Mouse (Mus musculus) brain, embryonic 18.5 days (tissue): ENCODE data around the gene Hist1h4j.
A peak's percentile ranks its signal among the peaks of the same experiment; 100 is the strongest.
"Not testable (repeated sequence)": the region's sequence is repeated elsewhere in the genome, so short reads cannot be mapped to it uniquely, and the experiment has no call there.

Source experiments
- DNase-seq: peaks from one replicate; pipeline ENCODE4 v3.0.0-alpha.2; 2012; ENCODE audit warnings: low read depth, low spot score

The Hist1h4j gene

GRCm38 (mm10) chr13:21722993-21723836 is 11.6 kb upstream of the Hist1h4j start:
- no peak for DNase-seq

GRCm38 (mm10) chr13:21727948-21728572 is 6.8 kb upstream of the Hist1h4j start:
- no peak for DNase-seq

GRCm38 (mm10) chr13:21729544-21729943 is 5.3 kb upstream of the Hist1h4j start:
- no peak for DNase-seq

- DNase-seq = no peak
Measured at GRCm38 (mm10) chr13:21733466-21733865, 1.4 kb upstream of the Hist1h4j start.

DNA sequence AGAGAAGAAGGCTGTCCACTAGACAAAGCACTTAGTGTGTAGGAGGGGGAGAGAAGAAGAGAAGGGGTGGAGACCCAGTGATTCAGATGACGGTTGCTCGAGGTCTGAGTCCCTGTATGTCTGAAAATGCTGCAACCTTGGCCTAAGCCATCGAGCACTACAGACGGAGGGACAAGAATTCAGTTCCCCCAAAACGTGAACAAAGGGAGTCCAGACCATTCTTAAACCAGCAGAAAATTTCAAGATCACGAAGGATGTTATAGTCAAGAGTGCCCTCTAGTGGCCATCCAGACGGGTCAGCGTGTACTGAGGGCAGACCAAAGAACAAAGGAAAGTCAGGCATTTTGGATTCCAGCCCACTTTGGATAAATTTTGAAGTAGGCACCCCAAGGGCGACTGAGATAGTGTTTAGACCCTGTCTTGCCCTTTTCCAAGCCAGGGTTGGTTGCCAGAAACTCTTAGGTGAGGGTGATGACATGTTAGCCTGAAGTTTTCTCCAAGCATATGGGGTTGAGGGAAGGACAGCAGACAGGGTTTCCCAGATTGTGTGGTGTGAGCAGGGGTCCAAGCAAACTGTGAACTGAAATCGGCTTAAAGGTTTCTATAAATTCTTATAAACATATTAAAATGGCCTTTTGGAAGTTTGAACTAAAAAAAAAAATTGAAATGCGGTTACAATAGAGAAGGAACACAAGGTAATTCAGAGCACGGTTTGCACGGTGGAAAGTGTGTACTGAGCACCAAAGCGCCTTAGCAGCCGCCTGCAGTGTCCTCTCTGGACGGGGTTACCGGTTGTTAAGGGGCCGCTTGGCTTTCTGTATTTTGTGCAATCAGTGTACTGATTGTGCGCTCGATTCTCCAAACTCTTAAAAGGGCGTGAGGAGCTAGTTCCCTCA is 606 bp upstream of the Hist1h4j start:
- DNase-seq = no peak

DNA sequence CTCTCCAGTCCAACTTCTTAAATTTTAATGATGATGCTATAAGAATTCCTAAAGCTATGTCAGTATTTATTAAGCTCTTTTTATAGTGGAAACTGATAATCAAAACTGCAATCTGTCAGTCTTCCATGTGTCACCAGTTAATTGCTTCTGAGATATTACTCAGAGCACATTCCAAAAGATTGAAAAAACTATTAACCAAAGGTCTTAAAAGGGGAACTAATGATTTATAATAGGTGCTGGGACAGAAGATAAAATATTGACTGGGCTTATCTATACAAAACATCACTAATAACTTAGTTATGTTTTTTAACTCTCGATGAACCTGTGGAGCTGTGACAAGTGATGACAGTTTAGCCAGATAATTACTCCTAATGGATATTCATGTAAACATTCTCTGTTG is 10.1 kb downstream of the Hist1h4j start:
- no peak for DNase-seq

GRCm38 (mm10) chr13:21749387-21750158 is 14.7 kb downstream of the Hist1h4j start:
- DNase-seq = no peak

- peak; percentile 82 for DNase-seq
Measured at GRCm38 (mm10) chr13:21750159-21751017, 15.5 kb downstream of the Hist1h4j start, which contains the start of gene Hist1h4k. TSS of gene Hist1h4k (minus strand) at chr13:21750505.

- DNase-seq = no peak
Measured at GRCm38 (mm10) chr13:21751417-21751816, 16.6 kb downstream of the Hist1h4j start.

DNA sequence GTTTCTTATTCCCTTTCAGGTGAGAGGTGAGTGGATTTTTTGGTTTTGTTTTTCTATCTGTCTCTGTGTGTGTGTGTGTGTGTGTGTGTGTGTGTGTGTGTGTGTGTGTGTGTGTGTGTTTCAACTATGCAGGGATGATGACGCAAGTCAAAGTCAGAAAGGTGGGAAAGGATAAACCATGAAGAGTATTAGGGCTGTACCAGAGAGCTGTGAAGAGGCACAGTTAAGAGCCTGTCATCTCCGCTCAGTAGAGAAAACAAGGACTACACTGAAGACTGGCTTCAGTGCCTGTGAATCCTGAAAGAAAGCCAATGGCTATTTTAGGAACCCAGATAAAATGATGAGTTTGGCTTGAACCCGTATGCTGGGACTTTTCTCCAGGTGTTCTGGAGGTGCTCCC is 17.0 kb downstream of the Hist1h4j start:
- no peak for DNase-seq

DNA sequence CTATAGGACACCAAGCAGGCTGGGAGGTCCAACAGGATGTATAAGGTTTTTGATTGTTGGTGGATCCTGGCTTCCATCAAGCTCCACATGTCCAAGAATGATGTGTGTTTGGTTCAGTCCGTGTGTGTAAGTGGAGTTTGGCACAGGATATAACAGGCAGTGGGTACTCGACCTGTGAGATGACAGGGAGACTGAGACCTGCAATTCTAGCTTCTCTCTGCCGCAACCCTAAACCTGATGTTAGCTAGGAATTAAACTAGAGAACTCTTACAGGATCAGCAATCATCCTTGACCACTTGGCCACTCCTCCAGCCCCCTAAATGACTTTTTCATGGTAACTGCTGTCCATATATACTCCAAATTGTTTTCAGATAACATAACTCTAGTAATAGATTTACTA is 17.5 kb downstream of the Hist1h4j start:
- no peak for DNase-seq

DNA sequence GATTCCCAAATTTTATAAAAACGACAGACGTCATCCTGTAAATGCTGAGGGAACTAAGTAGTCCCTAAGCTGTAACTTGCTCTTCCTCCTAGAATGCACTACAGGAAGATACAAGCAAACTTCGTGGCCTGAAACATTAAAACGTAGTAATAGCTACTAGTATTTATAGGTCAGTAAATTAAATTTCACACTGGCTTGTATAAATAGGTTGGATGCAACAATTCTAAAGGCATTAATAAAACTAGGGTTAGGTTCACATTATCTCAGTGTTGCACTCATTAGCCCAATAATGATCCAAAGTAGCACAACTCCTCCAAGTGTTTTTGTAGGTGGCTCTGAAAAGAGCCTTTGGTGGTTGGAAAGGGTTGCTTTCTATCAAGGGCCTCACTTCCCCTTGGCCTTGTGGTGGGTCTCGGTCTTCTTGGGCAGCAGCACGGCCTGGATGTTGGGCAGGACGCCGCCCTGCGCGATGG is 18.2 kb downstream of the Hist1h4j start:
- DNase-seq = no peak

DNA sequence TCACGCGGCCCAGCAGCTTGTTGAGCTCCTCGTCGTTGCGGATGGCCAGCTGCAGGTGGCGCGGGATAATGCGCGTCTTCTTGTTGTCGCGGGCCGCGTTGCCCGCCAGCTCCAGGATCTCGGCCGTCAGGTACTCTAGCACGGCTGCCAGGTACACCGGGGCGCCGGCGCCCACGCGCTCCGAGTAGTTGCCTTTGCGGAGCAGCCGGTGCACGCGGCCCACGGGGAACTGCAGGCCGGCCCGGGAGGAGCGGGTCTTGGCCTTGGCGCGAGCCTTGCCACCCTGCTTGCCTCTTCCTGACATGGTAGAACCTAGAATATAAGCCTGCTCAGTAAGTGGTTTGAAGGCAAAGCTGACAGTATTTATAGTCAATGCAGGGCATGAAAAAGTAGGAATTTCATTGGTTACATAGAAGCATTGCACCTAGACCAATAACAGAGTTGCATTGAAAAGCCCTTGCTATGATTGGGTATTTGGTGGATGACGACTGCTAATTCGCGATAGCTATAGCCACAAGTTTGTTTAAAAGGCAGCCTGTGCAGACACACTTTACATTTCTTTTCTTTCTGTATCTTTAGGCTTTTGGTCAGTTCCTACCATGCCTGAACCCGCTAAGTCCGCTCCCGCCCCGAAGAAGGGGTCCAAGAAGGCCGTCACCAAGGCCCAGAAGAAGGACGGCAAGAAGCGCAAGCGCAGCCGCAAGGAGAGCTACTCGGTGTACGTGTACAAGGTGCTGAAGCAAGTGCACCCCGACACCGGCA is 18.8 kb downstream of the Hist1h4j start, which contains the start of the genes Hist1h2ak and Hist1h2bn:
Gene Hist1h2ak (minus strand): TSS at position 304 of the 762 bp plus-strand sequence.
Gene Hist1h2bn (plus strand): TSS at position 600 of the 762 bp plus-strand sequence.
- DNase-seq = peak; percentile 92

DNA sequence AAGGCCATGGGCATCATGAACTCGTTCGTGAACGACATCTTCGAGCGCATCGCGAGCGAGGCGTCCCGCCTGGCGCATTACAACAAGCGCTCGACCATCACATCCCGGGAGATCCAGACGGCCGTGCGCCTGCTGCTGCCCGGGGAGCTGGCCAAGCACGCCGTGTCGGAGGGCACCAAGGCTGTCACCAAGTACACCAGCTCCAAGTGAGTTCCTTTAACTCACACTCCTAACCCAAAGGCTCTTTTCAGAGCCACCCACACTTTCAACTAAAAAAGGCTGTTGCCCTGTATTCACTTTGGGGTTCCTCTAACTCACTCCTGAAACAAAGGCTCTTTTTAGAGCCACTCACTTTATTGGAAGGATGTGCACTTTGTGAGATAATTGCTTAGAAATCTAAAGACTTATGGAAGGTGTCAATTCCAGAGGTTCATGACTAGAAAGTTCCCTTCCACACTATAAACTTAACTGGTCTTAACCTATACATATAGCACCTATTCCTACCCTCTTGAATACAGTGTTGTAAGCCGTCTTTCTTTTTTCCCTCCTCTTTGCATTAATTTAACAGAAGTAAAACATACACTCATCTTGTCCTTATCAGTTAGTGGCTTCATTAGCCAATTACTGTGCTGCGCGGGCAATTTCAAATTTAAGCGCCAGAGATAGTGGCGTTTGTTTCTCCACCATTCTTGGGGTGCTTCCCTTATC is 19.6 kb downstream of the Hist1h4j start:
- DNase-seq = not testable (repeated sequence)

GRCm38 (mm10) chr13:21755707-21756106 is 20.8 kb downstream of the Hist1h4j start:
- DNase-seq = no peak

DNA sequence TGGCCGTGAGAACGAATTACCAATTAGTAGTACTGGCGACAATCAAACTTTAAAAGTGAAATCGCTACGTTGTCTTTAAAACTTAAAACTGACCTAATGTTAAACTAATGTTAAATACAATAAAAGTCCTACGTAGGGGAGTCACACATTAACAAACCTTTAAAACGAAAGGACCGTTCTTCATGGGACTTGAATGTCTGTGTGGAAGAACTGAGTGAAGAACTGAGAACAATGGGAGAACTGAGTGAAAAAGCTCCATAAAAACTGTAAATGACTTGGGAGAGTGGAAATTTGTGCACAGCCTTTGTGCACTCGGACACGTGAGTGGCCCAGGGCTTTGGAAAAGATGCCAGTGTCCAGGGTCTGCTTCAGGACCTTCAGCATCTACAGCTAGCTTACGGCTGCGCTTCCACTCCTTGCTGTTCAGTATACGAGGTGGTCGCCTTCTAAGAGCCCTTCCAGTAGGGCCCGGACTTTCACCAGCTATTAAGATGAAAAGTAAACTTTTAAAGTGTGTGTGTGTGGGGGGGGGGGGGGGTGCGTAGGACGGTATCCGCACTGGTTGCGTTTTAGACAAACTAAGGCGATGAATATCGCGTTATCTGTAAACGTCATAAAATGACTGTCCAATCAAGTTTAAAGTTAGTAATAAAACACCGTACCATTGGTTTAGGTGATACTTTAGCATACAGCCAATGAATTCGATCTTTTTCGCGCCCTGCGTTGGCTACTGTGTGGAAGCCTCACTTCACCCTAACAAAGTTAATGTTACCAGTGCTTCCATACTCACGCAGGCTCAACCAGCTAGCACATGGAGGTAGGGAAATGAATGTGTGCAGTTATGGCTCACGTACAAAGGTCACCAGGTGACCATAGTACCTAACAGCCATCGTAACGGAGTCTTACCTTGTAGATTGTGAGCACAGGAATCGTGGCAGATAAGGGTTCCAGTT is 44.2 kb downstream of the Hist1h4j start:
- peak; percentile 88 for DNase-seq
